Mouse (Mus musculus) ovary, postnatal 14 days (tissue): ENCODE measurements around the gene Selenbp1.

Experiments
- DNase-seq: peaks from one replicate; pipeline ENCODE4 v3.0.0; 2022; ENCODE audit warnings: low spot score

Gene Selenbp1

DNA sequence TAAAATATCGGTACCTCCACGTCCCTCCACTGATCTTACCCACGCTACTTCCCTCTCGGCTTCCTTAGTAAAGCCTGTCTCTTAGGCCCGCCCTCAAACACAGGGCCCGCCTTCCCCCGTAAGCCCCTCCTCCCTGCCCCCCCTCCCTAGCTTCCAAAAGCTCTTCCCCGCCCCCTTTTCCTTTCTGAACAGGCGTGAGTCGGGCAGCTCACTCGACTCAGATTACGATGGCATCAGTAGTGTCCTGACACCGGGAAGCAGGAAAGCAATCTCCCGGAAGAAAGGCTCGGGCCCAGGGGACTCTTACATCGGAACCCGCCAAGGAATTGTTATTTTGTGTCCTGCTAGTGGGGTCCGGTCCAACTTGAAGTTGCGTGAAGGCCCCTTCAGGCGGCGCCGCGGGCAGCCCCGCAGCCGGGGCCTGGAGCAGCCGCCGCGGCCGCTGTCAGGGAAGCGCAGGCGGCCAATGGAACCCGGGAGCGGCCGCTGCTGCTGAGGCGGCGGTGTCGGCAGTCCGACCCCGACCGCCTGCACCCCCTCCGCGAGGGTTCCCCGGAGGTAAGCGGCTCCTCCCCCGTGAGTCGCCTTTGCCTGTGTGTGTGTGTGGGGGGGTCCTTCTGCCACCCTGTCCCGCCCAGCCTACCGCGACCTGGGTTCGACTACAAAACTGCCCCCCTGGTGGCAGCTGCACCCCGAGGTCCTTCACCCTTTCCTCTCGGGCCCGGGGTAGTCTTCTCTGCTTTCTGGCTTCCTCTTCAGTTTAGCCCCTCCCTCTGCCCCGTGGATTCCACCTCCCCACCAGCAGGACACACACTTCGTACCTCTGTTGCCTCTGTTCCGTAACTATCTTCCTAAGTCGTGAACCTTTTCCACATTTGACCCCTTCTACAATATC, 41.9 kb downstream of the Selenbp1 start, which contains the start of gene Pi4kb:
Pi4kb (plus strand) TSS at position 204 of the 895 bp plus-strand sequence.
- DNase-seq: peak; percentile 77

DNA sequence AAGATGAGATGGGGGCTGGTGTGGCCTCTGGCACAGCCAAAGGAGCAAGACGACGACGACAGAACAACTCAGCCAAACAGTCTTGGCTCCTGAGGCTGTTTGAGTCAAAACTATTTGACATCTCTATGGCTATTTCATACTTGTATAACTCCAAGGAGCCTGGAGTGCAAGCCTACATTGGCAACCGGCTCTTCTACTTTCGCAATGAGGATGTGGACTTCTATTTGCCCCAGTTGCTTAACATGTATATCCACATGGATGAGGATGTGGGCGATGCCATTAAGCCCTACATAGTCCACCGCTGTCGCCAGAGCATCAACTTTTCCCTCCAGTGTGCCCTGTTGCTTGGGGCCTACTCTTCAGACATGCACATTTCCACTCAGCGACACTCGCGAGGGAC, 51.5 kb downstream of the Selenbp1 start:
- no peak for DNase-seq

DNA sequence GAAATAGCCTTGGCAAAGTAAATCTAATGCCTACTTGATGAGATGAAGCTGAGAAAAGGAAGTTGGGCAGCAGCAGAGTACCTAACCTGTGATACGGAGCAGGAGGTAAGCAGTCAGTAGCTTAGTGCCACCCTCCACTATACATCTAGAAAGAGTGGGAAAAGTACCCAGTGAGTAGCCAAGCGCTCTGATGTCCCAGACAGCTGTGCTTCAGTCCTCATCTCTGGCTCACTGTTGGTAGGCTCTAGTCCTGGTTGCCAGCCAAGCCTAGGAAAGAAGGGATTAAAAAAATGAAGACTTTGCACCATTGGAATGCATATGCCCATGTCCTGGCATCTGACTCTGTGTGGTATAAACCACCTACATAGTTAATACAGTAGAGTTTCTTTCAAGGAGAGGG, 52.7 kb downstream of the Selenbp1 start:
- no peak for DNase-seq

DNA sequence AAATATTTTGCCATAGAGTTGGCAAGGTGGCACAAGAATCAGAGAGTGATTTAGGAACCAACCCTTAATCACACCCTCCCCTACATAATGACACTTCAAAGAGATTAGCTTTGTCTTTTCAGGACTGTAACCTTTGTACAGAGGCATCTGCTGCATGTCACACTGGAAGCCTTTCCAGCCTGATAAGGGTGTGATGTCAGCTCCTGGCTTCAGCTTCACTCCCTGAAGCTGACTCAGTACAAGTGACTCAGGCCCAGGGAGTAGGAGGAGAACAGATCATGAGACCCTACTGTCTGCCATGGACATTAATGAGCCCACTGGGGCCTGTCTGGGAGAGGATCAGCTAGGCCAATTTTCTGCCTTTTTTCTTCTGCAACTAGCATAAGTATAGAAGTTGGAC, 54.7 kb downstream of the Selenbp1 start:
- DNase-seq: peak; percentile 28

DNA sequence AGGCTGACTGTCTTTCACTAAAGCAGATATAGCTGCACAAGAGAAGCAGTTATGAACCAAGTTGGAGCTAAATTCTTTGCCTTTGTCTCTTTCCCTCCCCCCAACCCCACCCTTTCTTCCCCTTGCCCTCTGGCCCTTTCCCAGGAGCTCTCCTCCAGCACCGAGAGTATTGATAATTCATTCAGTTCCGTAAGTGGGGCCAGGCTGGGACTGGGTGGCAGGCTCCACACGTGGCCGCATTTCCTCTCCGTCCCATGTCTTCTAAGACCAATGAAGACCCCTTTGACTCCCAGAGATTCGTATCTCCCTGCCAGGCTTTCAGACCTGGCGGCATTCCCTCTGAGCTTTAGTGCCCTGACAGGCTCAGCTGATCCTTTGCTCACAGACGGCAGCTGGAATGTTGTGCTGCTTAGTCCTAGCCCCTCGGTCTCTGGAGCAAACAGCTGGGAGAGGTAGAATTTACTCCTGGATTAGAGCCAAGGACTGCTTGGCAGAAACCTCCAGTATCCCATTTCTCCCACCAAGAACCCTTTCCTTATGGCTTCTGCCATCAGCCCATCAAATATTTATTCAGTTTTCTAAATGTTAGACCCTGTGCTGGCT, 56.4 kb downstream of the Selenbp1 start:
- no peak for DNase-seq
